Mouse (Mus musculus) lung, adult 2 months (tissue): ENCODE data around the gene Scamp4.

Experiments
- CTCF ChIP-seq: fragments of 200-500 bp; IDR thresholded peaks from 2 replicates; pipeline ENCODE4 v1.5.1; 2011; ENCODE audit warnings: mild to moderate bottlenecking, low read length, control low read depth; ENCODE audit not compliant: insufficient read depth
- POLR2A ChIP-seq: fragments of 200-500 bp; IDR thresholded peaks from 2 replicates; pipeline ENCODE4 v1.6.1; 2011; ENCODE audit warnings: low read depth, mild to moderate bottlenecking, control low read depth, low read length, borderline replicate concordance; ENCODE audit errors: extremely low read depth

GRCm38 (mm10) chr10:80659213-80659612 lies 56.5 kb downstream of the Scamp4 start:
- TF ChIP-seq CTCF = peak; percentile 73
- no peak for TF ChIP-seq POLR2A
